Mouse (Mus musculus): ENCODE data around the gene Wnt6. TPM values are rescaled to one million over a fixed set of nuclear protein-coding genes. Genes with fewer than 3 reads are reported as not detected.
"Not testable (repeated sequence)": the region's sequence is repeated elsewhere in the genome, so short reads cannot be mapped to it uniquely, and the experiment has no call there.

Wnt6 gene
- total RNA-seq, 2 experiments from 2014 or later = 2.8 to 2.9 TPM

- DNase-seq (ENCODE audit: low spot score in 2 of 2) = no peak
Measured at GRCm38 (mm10) chr1:74805340-74805835, 33.7 kb downstream of the Wnt6 start.

DNA sequence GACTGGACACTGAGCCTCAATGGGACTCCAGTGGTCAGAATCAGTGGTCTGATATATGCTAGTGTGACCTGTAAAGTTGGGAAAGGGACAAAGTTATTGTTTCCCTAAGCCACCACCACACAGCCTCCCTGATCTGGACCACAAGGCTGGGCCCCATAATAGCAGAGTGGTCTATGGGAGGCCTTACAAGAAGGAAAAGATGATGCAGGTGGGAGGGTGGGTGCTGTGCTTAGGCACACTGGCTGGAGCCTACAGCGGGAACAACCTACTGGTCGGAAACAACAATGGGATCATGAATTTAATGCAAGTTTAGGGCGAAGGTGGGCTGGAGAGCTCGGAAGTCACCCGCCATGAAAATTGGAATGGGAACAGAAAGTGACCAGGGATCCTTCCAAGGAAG lies 34.2 kb downstream of the Wnt6 start:
- DNase-seq (ENCODE audit: low spot score in 2 of 2) = no peak

DNA sequence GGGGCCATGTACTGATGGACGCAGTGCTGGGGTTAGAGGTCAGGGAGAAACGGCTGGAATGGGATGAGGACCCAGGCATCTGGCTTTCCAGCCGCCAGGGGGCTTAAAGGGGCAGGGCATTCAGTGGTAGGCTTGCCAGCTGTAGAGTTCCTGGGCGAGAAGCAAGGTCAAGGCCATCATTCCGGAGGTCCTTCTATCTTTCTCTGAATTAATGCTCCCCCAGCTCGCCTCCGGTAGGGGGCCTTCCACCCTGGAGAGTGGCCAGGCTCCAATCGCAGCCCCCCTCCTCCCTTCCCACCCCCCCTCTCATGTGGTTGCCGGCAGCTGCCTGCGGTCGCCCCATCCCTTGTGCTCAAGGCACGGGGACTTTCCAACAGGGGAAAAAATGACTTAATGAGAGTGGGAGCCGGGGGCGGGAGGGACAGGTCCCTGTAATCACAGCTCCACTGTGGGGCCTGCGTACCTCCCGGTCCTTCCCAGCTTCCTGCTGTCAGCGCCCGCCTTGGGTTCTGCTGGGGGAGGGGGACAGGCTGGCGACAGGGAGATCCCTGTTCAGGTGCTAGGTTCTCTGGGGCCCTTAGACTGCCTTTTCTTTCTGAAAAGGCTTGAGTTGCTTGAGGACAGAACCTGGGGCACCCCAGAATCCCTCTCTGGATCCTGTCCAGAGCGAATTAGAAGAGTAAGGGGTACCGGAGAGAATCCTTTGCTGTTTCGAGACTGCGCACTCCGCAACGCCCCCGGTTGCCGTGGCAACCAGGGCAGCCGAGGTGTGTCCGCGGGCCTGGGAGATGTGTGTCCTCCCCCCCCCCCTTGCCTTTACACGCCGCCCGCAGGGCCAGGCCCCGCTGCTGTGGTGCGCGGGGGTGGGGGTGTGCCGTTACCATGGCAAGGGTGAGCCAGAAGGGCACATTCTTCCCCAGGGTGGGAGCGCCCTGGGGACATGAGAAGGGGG lies 34.9 kb downstream of the Wnt6 start:
- DNase-seq (ENCODE audit: low spot score in 2 of 2) = peak; percentile 59 to 60

- DNase-seq (ENCODE audit: low spot score in 2 of 2) = peak; percentile 51 to 60
Measured at GRCm38 (mm10) chr1:74807551-74808071, 35.9 kb downstream of the Wnt6 start.

DNA sequence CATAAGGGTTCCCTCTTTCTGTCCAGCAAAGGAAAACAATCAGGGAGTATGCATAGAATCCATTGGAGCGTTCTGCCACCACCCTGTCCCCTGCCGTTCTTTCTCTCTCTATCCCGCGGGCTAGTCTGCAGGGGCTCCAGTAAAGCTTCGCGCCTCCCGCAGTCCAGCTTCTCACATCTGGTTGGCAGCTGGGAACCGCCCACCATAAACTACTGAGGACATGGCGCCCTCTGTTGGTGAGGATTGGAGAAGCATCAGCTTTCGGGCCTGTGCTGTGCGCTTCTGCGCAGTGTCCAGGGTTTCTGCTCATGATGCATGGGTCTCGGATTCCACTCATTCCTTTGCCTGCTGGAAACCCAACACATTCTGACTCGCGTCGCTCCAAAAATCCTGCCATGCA lies 36.4 kb downstream of the Wnt6 start:
- DNase-seq (ENCODE audit: low spot score in 2 of 2) = peak; percentile 93 to 95

GRCm38 (mm10) chr1:74809007-74809406 lies 37.3 kb downstream of the Wnt6 start:
- DNase-seq (ENCODE audit: low spot score in 2 of 2) = no peak

GRCm38 (mm10) chr1:74814931-74815647 lies 43.4 kb downstream of the Wnt6 start:
- no peak for DNase-seq (ENCODE audit: low spot score in 2 of 2)

GRCm38 (mm10) chr1:74815965-74816364 lies 44.3 kb downstream of the Wnt6 start:
- not testable (repeated sequence) for DNase-seq (ENCODE audit: low spot score in 2 of 2)

DNA sequence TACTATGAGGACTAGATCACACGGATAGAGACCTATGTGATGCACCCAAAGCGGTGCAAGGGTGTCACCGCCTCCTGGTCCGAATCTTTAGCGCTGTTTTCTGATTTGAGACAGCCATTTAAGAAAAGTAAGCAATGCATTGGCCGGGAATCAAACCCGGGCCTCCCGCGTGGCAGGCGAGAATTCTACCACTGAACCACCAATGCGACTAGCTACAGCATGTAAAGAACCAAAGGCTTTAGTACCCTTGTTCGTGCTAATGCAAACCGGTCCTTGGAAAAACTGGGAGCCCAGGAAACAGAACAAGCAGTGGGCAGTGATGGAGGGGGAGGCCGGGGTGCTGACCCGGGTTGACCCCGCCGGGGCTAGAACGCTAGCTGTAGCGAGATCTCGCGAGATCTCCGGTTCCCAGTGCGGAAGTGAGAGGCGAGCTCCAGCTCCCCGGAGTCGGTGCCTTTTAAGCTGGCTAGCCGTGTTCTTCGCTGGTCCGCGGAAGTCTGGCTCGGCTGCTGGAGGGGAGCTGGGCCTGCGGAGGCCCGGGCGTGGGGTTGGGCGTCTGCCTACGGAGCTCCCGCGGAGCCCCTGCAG lies 45.0 kb downstream of the Wnt6 start:
- peak; percentile 86 to 87 for DNase-seq (ENCODE audit: low spot score in 2 of 2)

- no peak for DNase-seq (ENCODE audit: low spot score in 2 of 2)
Measured at GRCm38 (mm10) chr1:74817219-74817618, 45.5 kb downstream of the Wnt6 start.

DNA sequence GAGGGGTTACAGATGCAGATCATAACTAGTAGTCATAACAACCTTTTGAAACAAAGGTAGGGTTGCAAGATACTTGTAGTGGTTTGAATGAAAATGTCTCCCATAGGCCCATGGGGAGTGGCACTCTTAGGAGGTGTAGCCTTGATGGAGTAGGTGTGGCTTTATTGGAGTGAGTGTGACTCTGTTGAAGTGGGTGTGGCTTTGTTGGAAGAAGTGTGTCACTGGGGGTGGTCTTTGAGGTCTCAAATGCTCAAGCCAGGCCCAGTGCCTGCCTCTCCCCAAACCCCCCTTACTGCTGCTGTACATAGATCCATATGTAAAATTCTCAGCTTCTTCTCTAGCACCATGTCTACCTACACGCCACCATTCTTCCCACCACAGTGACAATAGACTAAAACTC lies 46.8 kb downstream of the Wnt6 start:
- no peak for DNase-seq (ENCODE audit: low spot score in 2 of 2)

- DNase-seq (ENCODE audit: low spot score in 2 of 2) = not testable (repeated sequence)
Measured at GRCm38 (mm10) chr1:74823598-74823997, 51.9 kb downstream of the Wnt6 start.

GRCm38 (mm10) chr1:74824518-74825302 lies 53.0 kb downstream of the Wnt6 start:
- DNase-seq (ENCODE audit: low spot score in 2 of 2) = no peak

GRCm38 (mm10) chr1:74830061-74830460 lies 58.4 kb downstream of the Wnt6 start:
- DNase-seq (ENCODE audit: low spot score in 2 of 2) = no peak

GRCm38 (mm10) chr1:74833255-74833654 lies 61.6 kb downstream of the Wnt6 start:
- no peak for DNase-seq (ENCODE audit: low spot score in 2 of 2)

Other genes with a start within 250 kb of the Wnt6 start
- under 1 TPM; 0.66 to 0.74 TPM for gene Plcd4, start 229.0 kb upstream of the Wnt6 start, total RNA-seq (2021)
- 10 to 100 TPM; 16.9 to 17.4 TPM for gene Usp37, start 227.6 kb upstream of the Wnt6 start, total RNA-seq (2021)
- gene Zfp142, start 183.6 kb upstream of the Wnt6 start, total RNA-seq (2021) = 10 to 100 TPM; 15.4 to 20.1 TPM
- 10 to 100 TPM; 27.0 to 31.0 TPM for gene Bcs1l, start 183.6 kb upstream of the Wnt6 start, total RNA-seq (2021)
- gene Rnf25, start 170.5 kb upstream of the Wnt6 start, total RNA-seq (2021) = 10 to 100 TPM; 53.8 to 59.6 TPM
- 1 to 10 TPM; 2.9 to 5.3 TPM for gene Stk36, start 170.4 kb upstream of the Wnt6 start, total RNA-seq (2021)
- gene Ttll4, start 110.1 kb upstream of the Wnt6 start, total RNA-seq (2021) = 10 to 100 TPM; 14.1 to 23.3 TPM
- gene Cyp27a1, start 58.3 kb upstream of the Wnt6 start, total RNA-seq (2021) = 10 to 100 TPM; 12.0 to 25.3 TPM
- under 1 TPM; 0.17 to 0.26 TPM for gene Prkag3, start 22.7 kb upstream of the Wnt6 start, total RNA-seq (2021)
- 1 to 10 TPM in 1 of 2 experiments, under 1 TPM in 1; 0.20 to 1.7 TPM for gene Wnt10a, start 19.6 kb downstream of the Wnt6 start, total RNA-seq (2021)
- 1 to 10 TPM; 4.1 to 4.8 TPM for gene Cdk5r2, start 83.0 kb downstream of the Wnt6 start, total RNA-seq (2021)
- gene Fev, start 113.5 kb downstream of the Wnt6 start, total RNA-seq (2021) = 1 to 10 TPM in 1 of 2 experiments, under 1 TPM in 1; 0.96 to 1.2 TPM
- under 1 TPM; 0.58 to 0.76 TPM for gene Cryba2, start 121.3 kb downstream of the Wnt6 start, total RNA-seq (2021)
- gene Cfap65, start 163.7 kb downstream of the Wnt6 start, total RNA-seq (2021) = not detected
- gene Ihh, start 179.8 kb downstream of the Wnt6 start, total RNA-seq (2021) = under 1 TPM; 0.13 to 0.20 TPM

Data from adrenal gland, adult 18-20 months (tissue).